In the genomic region with DNA sequence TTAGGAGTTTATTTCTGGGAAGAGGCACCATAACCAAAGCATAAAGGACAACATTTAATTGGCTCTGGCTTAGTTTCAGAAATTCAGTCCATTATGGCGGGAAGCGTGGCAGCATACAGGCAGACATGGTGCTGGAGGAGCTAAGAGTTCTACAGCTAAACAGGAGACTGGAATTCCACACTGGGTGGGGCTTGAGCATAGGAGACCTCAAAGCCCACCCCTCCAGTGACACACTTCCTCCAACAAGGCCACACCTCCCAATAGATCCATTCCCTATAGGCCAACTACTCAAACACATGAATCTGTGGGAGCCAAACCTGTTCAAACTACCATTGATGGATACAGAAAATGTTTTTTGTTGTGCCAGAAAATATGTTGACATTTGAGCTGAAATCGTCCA, we compare ENCODE assay signal across 13 mouse cellular contexts.
"Had no signal": no experiment of that assay in that cellular context is flagged by ENCODE, and none has a peak within 500 bp of the region (broad histone marks: within the 10 kb centered on the region; RNA-seq: fewer than 3 reads in every experiment).

No protein-coding gene starts in this region.

- H3K4me3 ChIP-seq: left cerebral cortex, adult 2 months; liver, embryonic 13.5 days had no signal

- H3K27me3 ChIP-seq: liver, embryonic 13.5 days had no signal

- DNase-seq: kidney, postnatal 14 days; kidney, postnatal 4 days; liver, embryonic 13.5 days; lung, adult 2 months; lung, postnatal 14 days; lung, postnatal 4 days; midbrain, embryonic 14.5 days; thymus, adult 2 months; thymus, postnatal 14 days; thymus, postnatal 4 days had no signal

- H3K9ac ChIP-seq: liver, embryonic 13.5 days had no signal

- H3K9me3 ChIP-seq: liver, embryonic 13.5 days had no signal

- H3K27ac ChIP-seq: liver, embryonic 13.5 days; stomach, postnatal 0 days had no signal

- H3K4me2 ChIP-seq: liver, embryonic 13.5 days; midbrain, embryonic 11.5 days had no signal
